Mouse (Mus musculus) thymus, adult 2 months (tissue): ENCODE measurements around the gene Limd1.

Source experiments
- CTCF ChIP-seq: fragments of 200-500 bp; IDR thresholded peaks from 2 replicates; pipeline ENCODE4 v1.5.1; 2012; ENCODE audit warnings: mild to moderate bottlenecking, control low read depth, low read length, moderate library complexity, borderline replicate concordance; ENCODE audit not compliant: control insufficient read depth, poor library complexity, insufficient read depth; ENCODE audit errors: extremely low read depth
- POLR2A ChIP-seq: fragments of 200-500 bp; IDR thresholded peaks from 2 replicates; pipeline ENCODE4 v1.6.1; 2012; ENCODE audit warnings: mild to moderate bottlenecking, low read length, control low read depth, moderate library complexity; ENCODE audit not compliant: control insufficient read depth, poor library complexity, insufficient read depth; ENCODE audit errors: extremely low read depth

DNA sequence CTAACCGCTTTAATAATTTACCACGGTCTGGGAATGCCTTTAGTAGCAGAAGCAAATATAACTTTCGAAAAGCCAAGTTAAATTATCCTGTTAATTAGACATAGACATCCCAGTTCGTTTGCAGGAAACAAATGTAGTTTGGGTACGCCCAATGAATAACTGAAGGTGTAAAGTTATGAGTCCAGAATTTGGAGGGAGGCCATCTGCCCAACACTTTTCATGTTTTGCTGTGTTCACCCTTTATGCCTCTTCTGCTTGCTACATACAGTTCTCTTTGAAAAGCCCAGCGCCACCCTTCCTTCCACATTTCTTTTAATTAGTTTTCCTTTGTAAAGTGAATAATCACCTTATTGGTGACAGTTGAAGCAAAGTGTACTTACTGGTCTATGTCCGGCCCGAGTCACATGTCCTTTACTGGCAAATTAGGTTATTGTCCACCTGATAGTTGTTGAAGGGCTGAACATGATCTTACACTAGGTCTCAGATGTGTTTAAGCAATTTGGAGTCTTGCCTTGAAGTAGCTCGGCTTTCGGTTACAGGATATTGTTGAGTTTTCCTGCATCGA is 52.1 kb downstream of the Limd1 start:
- TF ChIP-seq CTCF (no peak), POLR2A (no peak)
